Mouse (Mus musculus) liver, embryonic 16.5 days (tissue): ENCODE data around the gene Olfr784. TPM values are rescaled to one million over a fixed set of nuclear protein-coding genes. Genes with fewer than 3 reads are reported as not detected.
"Not testable (repeated sequence)": the region's sequence is repeated elsewhere in the genome, so short reads cannot be mapped to it uniquely, and the experiment has no call there.

Experiments
- ATAC-seq: fragments of 200-750 bp; cut with Nextera tagmentation; 2 replicates; pipeline ENCODE4 v1.8.0; 2017; ENCODE audit warnings: low read depth, mild to moderate bottlenecking, moderate number of reproducible peaks, moderate library complexity
- H3K27ac ChIP-seq: fragments of 300-500 bp; sonication (generic); 2 replicates; pipeline ENCODE4 v1.5.1; 2014; ENCODE audit warnings: mild to moderate bottlenecking, low read length
- H3K27me3 ChIP-seq: fragments of 300-500 bp; sonication (generic); 2 replicates; pipeline ENCODE4 v1.6.1; 2014; ENCODE audit warnings: low read depth, low read length, mixed read lengths; ENCODE audit not compliant: control insufficient read depth, insufficient read depth
- H3K36me3 ChIP-seq: fragments of 300-500 bp; sonication (generic); 2 replicates; pipeline ENCODE4 v1.6.1; 2014; ENCODE audit warnings: mild to moderate bottlenecking; ENCODE audit not compliant: control insufficient read depth, insufficient read depth
- H3K4me1 ChIP-seq: fragments of 300-500 bp; sonication (generic); 2 replicates; pipeline ENCODE4 v1.6.1; 2014; ENCODE audit warnings: low read depth, low read length, mixed read lengths; ENCODE audit not compliant: control insufficient read depth
- H3K4me2 ChIP-seq: fragments of 300-500 bp; sonication (generic); 2 replicates; pipeline ENCODE4 v1.6.1; 2014; ENCODE audit warnings: low read depth, low read length, mixed read lengths
- H3K4me3 ChIP-seq: fragments of 300-500 bp; sonication (generic); 2 replicates; pipeline ENCODE4 v1.5.1; 2014; ENCODE audit warnings: low read depth, mild to moderate bottlenecking, low read length
- H3K9ac ChIP-seq: fragments of 300-500 bp; sonication (generic); 2 replicates; pipeline ENCODE4 v1.6.1; 2014; ENCODE audit warnings: low read depth, low read length
- H3K9me3 ChIP-seq: fragments of 300-500 bp; sonication (generic); replicated peaks from 2 replicates; pipeline ENCODE4 v1.6.1; 2016; ENCODE audit warnings: low read length; ENCODE audit not compliant: control insufficient read depth
- WGBS: fragments of 180-500 bp; shearing (Covaris S2); extraction: QIAGEN DNeasy Blood & Tissue Kit; methylation state at CpG from one replicate; pipeline ENCODE4 v1.1.7; 2014; ENCODE audit not compliant: insufficient replicate concordance; 5-methylcytosine and 5-hydroxymethylcytosine counted together
- polyA plus RNA-seq: library from polyadenylated mRNA; unstranded; fragments of >200 nt; fragmentation: Nextera tagmentation; extraction: Ambion mirVana; gene quantifications from 2 replicates; pipeline ENCODE4 v1.2.1, GENCODE M21; 2015

Gene Olfr784
- 0.04 TPM in 1 of 2 replicates, not detected in the other for polyA plus RNA-seq

DNA sequence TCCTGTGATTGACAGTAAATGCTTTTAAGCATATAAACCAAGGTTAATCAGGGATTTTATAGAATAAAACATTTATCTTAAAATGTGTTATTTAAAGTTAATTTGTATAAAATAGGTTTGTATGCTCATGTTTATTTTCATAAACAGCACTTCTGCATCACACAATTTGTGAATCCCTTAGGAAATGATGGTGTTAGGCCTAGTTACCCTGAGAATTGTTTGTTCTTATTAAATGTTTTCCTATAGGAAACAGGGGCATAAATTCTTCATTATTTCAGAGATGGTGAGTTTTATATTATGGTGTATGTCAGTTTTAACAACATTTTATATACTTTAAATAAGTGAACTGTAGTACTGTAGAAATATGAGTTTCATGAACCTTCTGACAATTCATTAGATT, at the start of gene Olfr784:
Gene Olfr784 (plus strand): TSS at position 301 of the 400 bp plus-strand sequence.
- H3K4me3 ChIP-seq = no peak within 1 kb of the TSS
- no peak within 1 kb of the TSS for H3K9ac ChIP-seq
- no peak within 1 kb of the TSS for H3K27ac ChIP-seq
- no peak within 1 kb of the TSS for H3K4me2 ChIP-seq
- no peaks in the 10 kb centered on the region for H3K27me3 ChIP-seq
- no peaks in the 10 kb centered on the region for H3K9me3 ChIP-seq
- H3K36me3 ChIP-seq = no peaks in the 10 kb centered on the region
- no peaks in the 10 kb centered on the region for H3K4me1 ChIP-seq
- no peak for ATAC-seq

DNA sequence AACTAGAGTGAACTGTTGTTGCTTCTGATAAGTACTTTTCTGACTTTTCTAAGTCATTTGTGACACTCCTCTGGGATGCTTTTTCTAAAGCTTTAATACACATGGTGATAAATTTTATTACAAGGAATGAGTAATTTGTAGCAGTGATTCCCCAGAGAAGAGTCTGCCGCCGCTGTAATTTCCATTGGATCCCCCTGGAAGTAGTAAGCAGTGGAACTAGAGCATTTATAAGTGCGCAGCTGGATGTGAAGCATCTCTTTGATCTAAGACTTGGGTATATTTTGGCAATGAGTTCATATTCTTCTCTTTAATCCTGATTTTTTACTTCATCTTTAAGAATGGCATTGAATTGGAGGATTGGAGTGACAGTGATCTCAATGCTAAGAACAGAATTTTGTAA, 35.3 kb upstream of the Olfr784 start, which contains the start of gene Olfr782:
Gene Olfr782 (plus strand): TSS at position 301 of the 400 bp plus-strand sequence.
- Histone ChIP-seq H3K27ac (no peak within 1 kb of the TSS), H3K4me2 (no peak within 1 kb of the TSS), H3K36me3 (no peaks in the 10 kb centered on the region), H3K4me3 (no peak within 1 kb of the TSS), H3K27me3 (no peaks in the 10 kb centered on the region), H3K9ac (no peak within 1 kb of the TSS), H3K4me1 (no peaks in the 10 kb centered on the region), H3K9me3 (no peaks in the 10 kb centered on the region)
- WGBS = 65% methylated on average over 3 of the region's 3 CpGs
- ATAC-seq = no peak

GRCm38 (mm10) chr10:129352475-129352874, 31.4 kb upstream of the Olfr784 start:
- WGBS = 40% methylated on average over 2 of the region's 2 CpGs
- not testable (repeated sequence) for H3K9ac ChIP-seq, ATAC-seq, H3K4me2 ChIP-seq, H3K4me3 ChIP-seq, H3K27ac ChIP-seq, H3K4me1 ChIP-seq, H3K27me3 ChIP-seq, H3K9me3 ChIP-seq, H3K36me3 ChIP-seq

DNA sequence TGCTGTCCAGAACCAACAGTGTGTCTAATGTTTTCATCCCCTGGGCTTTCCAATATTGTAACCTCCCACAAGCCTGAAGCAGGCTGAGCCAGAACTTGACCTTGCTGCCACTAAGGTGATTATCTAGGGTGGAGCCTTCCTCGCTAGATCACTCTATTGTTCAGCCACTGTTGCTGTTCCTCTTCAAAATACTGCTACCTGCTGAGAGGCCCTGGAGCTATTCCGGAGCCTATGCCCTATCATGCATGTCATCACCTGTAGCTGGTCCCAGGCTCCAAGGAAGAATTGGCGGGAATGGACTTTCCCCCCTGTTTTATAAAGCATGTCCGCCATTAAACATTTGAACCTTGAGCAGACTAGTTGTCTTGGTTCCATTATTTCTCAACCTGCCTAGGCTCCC, 27.4 kb upstream of the Olfr784 start:
- not testable (repeated sequence) for H3K36me3 ChIP-seq, H3K27me3 ChIP-seq, H3K4me2 ChIP-seq, H3K9me3 ChIP-seq, H3K9ac ChIP-seq, H3K4me3 ChIP-seq, H3K4me1 ChIP-seq, ATAC-seq, H3K27ac ChIP-seq
- 61% methylated on average over 4 of the region's 4 CpGs for WGBS

DNA sequence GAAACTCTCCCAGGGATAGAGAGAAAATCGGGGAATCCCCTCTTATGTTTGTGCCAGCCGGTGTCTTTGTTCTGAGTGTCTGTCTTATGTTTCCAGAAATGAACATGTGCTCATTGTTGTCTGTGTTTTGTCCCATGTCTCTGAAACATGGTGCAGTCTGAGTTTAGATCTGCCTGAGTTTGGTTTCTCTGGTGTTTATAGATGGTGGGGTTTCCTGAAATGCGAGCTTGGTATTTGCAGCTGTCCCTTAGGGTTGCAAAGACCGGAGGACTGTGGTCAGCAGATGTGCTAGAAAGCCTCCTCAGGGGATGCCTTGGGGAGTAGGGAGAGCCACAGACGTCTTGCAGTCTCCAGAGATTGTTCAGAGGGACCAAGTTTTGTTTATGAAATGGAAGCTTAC, 26.6 kb upstream of the Olfr784 start:
- Histone ChIP-seq H3K27ac (no peak overlapping the region), H3K4me2 (no peak overlapping the region), H3K9me3 (no peaks in the 10 kb centered on the region), H3K36me3 (no peaks in the 10 kb centered on the region), H3K27me3 (no peaks in the 10 kb centered on the region), H3K9ac (no peak overlapping the region), H3K4me3 (no peak overlapping the region), H3K4me1 (no peaks in the 10 kb centered on the region)
- ATAC-seq = no peak
- WGBS = 55% methylated on average over 5 of the region's 5 CpGs

DNA sequence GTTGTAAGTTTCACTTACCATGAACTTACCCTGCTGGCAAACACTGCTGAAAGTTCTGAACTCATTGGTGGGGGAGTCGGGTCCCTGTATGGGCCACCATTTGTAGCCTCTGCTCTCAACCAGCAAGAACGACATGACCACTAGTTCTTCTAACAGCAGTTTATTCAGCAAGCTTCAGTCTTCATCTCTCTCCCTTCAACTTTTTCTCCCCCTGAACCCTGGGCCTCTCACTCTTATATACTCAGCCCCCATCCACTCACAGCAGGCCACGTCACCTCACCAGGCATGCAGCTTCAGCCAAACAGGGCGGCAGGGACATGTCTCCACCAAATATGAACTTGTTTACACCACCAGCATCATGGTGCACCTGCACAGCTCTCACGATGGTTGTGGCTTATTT, 9.8 kb upstream of the Olfr784 start:
- not testable (repeated sequence) for H3K4me1 ChIP-seq, H3K4me2 ChIP-seq, H3K36me3 ChIP-seq, H3K9ac ChIP-seq, ATAC-seq, H3K9me3 ChIP-seq, H3K27me3 ChIP-seq, H3K27ac ChIP-seq, H3K4me3 ChIP-seq
- 65% methylated on average over 5 of the region's 5 CpGs for WGBS

DNA sequence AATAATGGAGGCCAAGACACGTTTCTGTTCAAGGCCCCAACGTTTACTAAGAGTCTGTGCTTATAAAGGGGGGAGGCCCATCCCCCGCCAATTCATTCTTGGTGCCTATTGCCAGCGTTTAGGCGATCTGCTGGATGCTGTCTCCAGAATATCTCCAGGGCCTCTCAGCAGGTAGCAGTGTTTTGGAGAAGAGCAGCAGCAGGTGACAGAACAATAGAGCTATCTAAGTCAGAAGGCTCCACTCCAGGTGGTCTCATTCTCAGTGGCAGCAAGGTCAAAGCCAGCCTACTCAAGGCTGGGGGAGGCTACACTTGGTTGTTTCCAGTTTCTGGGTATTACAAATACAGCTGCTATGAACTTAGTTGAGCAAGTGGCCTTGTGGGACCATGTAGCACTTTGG, 17.0 kb downstream of the Olfr784 start:
- no peak overlapping the region for H3K4me3 ChIP-seq
- H3K36me3 ChIP-seq = no peaks in the 10 kb centered on the region
- no peak overlapping the region for H3K27ac ChIP-seq
- H3K4me2 ChIP-seq = no peak overlapping the region
- H3K4me1 ChIP-seq = no peaks in the 10 kb centered on the region
- no peaks in the 10 kb centered on the region for H3K27me3 ChIP-seq
- no peaks in the 10 kb centered on the region for H3K9me3 ChIP-seq
- no peak overlapping the region for H3K9ac ChIP-seq
- WGBS = 43% methylated on average over 5 of the region's 5 CpGs
- ATAC-seq = no peak

GRCm38 (mm10) chr10:129405126-129405525, 21.2 kb downstream of the Olfr784 start, which contains the start of gene Olfr785:
Gene Olfr785 (plus strand): TSS chr10:129405426.
- no peaks in the 10 kb centered on the region for H3K9me3 ChIP-seq
- no peak within 1 kb of the TSS for H3K9ac ChIP-seq
- no peak for ATAC-seq
- H3K36me3 ChIP-seq = no peaks in the 10 kb centered on the region
- no peak within 1 kb of the TSS for H3K27ac ChIP-seq
- no peak within 1 kb of the TSS for H3K4me3 ChIP-seq
- H3K27me3 ChIP-seq = no peaks in the 10 kb centered on the region
- H3K4me1 ChIP-seq = no peaks in the 10 kb centered on the region
- H3K4me2 ChIP-seq = no peak within 1 kb of the TSS
- 31% methylated on average over 2 of the region's 2 CpGs for WGBS

DNA sequence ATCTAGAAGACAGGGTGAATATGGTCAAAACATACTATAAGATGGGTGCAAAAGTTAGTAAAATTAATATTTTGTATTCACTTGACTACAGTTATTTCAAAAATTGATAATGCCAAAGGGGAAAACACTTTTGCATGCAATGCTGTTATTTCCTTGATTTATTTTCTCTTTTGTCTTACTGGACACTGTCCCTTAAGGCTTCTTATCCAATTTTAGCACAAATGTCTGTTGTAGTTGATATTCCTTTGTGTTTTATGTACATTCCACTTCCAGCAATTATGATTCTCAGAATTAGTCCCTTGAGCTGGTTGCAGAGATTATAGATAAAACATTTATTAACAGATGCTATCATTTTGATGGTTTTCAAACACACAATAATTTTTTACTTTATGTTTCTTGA, 43.1 kb downstream of the Olfr784 start, which contains the start of gene Olfr786:
Gene Olfr786 (plus strand): TSS at position 301 of the 400 bp plus-strand sequence.
- H3K27ac ChIP-seq = no peak within 1 kb of the TSS
- no peak within 1 kb of the TSS for H3K9ac ChIP-seq
- no peak within 1 kb of the TSS for H3K4me2 ChIP-seq
- no peak within 1 kb of the TSS for H3K4me3 ChIP-seq
- H3K9me3 ChIP-seq = no peaks in the 10 kb centered on the region
- H3K27me3 ChIP-seq = no peaks in the 10 kb centered on the region
- no peaks in the 10 kb centered on the region for H3K36me3 ChIP-seq
- no peaks in the 10 kb centered on the region for H3K4me1 ChIP-seq
- no peak for ATAC-seq
